Mouse (Mus musculus) monocyte, adult 5-6 weeks (primary cell): ENCODE measurements around the gene Cyth2. TPM values are rescaled to one million over a fixed set of nuclear protein-coding genes. Genes with fewer than 3 reads are reported as not detected.

ENCODE experiments used
- ATAC-seq: fragments of 153-309, 156-312 bp; replicated peaks from 2 replicates; pipeline ENCODE4 v1.8.0; 2017; ENCODE audit warnings: mild to moderate bottlenecking; ENCODE audit not compliant: low TSS enrichment, insufficient number of reproducible peaks, severe bottlenecking, poor library complexity, low FRiP score
- total RNA-seq: library from RNA; stranded (forward); fragments of 200-1000, 200-491, 200-594 nt; gene quantifications from 3 replicates; pipeline ENCODE4 v1.2.3, GENCODE M21; 2017

Gene Cyth2
- total RNA-seq, 1 experiment from 2014 or later: 59.2 TPM

DNA sequence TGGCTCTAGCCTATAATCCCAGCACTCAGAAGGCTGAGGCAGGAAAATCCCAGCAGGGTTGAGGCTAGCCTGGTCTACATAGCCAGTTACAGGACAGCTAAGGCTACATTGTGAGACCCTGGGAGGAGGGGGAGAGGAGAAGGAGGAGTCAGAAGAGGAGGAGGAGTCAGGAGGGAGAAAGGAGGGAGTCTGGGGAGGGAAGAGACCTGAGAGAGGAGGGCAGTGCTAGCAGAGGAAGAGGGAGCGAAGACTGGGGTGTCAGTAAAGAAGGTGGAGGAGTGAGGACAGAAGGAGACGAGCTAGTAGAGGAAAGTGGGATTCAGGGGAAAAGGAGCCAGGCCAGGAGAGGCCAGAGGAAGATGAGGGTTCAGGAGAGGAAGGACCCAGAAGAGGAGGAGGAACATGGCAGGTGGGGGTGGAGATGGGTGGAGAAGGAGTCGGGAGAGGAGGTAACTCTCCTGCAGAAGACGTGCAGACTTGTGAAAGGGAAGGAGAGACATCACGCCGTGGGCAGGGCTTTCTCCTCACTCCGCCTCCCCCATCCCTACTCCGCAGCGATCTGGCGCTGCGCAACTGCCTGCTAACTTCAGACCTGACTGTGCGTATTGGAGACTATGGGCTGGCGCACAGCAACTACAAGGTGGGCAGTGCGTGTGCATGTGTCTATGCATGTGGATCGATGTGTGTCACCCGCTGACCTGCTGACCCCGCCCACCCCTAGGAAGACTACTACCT lies 22.5 kb downstream of the Cyth2 start:
- no peak for ATAC-seq

GRCm38 (mm10) chr7:45790721-45791120 lies 23.7 kb downstream of the Cyth2 start:
- no peak for ATAC-seq

- no peak for ATAC-seq
Observed at GRCm38 (mm10) chr7:45787642-45788041, 26.7 kb downstream of the Cyth2 start.

DNA sequence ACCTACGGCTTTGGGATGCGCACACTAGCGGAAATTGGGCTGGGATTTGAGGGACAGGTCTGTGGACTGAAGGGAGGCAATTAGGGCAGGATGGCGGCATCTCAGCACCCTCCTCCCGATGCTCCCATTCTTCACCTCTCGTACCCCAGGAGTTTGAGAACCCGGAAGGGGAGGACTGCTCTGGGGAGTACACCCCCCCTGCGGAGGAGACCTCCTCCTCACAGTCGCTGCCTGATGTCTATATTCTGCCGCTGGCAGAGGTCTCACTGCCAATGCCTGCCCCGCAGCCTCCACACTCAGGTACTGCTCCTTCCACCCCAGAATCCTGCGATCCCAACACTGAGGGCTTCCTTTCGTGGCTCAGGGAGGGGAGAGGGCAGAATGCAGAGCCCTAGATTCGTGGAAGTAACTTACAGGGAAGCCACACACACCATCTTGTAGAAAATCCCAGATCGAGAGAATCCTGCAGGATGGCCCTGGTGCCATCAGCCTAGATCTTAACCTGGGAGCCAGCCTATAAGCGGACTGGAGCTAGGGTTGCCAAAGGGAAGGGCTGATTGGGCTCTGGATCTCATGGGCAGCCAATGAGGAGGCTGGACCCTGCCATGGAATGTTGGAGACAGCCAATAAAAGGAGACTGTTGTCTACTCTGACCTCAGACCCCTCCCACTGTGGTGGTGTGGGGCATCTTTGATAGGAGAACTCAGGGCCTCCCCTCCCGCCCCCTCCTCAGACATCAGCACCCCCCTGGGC lies 27.5 kb downstream of the Cyth2 start:
- ATAC-seq: no peak

- ATAC-seq: no peak
Observed at GRCm38 (mm10) chr7:45786136-45786578, 28.2 kb downstream of the Cyth2 start.

GRCm38 (mm10) chr7:45785388-45786135 lies 28.8 kb downstream of the Cyth2 start:
- ATAC-seq: no peak

GRCm38 (mm10) chr7:45784524-45785372 lies 29.6 kb downstream of the Cyth2 start, which contains the start of gene Sult2b1:
Sult2b1 (minus strand) TSS chr7:45784669.
- ATAC-seq: no peak

DNA sequence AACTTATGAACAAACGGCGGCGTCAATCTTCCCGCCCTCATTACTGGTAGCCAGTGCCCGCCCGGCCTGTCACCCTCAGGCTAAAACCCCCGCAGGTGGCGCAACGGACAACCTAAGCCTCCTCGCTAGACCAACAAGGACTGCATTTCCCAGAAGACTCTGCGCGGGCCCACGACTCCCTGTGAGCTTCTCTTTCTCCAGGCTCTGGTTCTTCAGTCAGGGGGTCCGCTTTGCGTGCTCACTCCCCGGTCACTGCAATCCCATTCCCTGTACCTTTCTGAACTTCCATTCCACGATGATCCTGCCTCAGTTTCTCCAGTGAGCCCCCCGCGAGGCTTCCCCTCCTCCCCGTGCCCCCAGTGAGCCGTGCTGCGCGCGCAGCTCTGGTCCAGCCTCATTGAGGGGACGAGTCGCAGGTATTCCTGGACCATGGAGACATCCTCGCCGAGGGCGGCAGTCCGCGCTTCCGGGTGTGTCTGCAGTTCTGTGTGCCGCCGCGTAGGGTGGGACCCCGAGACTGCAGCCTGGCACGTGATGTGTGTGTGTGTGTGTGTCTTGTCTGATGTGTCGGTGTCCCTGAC lies 30.8 kb downstream of the Cyth2 start, which contains the start of gene Lmtk3:
Gene Lmtk3, plus strand, starts transcription at position 228 of the 581 bp plus-strand sequence.
- no peak for ATAC-seq

- no peak for ATAC-seq
Observed at GRCm38 (mm10) chr7:45782271-45782670, 32.1 kb downstream of the Cyth2 start.

- ATAC-seq: peak; percentile 77
Observed at GRCm38 (mm10) chr7:45779081-45779641, 35.2 kb downstream of the Cyth2 start.

DNA sequence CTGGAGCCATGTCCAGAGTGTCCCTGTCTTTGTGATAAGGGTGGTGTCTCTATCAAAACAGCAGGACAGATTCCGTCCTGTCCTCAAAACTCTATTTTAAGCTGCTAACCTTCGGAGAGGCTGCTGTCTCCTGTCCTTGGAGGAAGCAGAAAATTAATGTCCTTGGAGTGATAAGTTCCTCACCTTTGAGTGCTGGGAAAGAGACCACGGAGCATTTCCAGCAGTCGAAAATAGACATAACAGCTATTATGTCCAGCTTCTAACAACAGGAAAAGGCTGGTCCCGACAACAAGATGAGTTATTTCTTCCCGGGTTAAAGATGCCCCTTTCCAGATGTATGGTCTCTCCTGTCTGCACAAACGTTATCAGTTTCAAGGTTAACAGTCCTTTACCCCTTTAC lies 39.1 kb downstream of the Cyth2 start:
- no peak for ATAC-seq

DNA sequence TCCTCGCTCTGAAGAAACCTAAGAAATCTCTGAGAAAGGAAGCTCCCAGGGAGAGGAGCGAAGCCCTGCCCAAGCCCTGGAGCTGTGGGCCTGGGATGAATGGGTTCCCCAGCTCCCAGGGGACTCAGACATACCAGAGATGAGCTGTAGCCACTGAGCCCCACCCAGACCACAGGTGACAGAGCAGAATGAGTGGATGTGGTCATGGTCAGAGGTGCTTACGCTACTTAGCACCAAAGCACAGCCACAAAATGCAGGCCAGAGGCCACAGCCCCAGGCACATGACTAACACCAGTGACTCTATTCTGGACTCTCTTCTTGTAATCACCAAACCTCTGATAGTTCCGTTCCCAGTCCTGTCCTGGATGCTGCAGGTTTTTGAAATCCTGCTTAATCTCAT lies 43.3 kb downstream of the Cyth2 start:
- ATAC-seq: peak; percentile 56; the same call in 1 of the 2 replicates

- ATAC-seq: no peak
Observed at GRCm38 (mm10) chr7:45770427-45771082, 43.8 kb downstream of the Cyth2 start.

DNA sequence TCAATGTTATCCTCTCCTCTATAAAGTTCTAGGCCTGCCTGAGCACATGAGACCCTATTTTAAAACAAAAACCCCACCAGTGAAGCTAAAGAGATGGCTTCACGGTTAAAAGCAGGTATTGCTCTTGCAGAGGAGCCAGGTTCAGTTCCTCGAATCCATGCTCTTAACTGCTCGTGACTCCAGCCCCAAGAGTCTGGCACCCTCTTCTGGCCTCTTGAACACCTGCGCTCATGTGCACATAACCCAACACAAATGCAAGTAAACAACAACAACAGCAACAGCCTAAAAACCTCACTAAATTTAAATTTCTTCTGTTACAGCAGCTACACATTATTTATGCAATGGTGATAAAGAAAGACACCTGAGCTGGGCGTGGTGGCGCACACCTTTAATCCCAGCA lies 46.9 kb downstream of the Cyth2 start:
- no peak for ATAC-seq

DNA sequence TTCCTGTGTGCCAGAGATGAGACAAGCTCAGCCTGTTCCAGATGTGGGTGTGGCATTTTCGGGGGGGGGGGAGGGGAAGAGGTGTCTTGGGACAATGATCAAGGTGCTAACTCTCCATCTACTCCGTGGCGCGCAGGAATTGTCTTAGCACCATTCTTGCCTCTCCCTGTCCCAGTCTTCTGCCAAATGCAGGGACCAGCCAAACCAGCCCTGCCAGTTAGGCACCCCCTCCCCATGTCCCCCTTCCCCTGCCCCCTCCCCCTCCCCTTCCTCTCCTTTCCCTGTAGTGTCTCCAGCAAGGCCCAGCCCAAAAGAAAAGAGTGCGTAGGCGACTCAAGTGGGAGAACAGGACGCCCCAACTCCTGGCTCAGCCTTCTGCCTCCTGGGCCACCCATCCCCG lies 47.6 kb downstream of the Cyth2 start:
- ATAC-seq: no peak

GRCm38 (mm10) chr7:45765995-45766394 lies 48.4 kb downstream of the Cyth2 start:
- no peak for ATAC-seq

DNA sequence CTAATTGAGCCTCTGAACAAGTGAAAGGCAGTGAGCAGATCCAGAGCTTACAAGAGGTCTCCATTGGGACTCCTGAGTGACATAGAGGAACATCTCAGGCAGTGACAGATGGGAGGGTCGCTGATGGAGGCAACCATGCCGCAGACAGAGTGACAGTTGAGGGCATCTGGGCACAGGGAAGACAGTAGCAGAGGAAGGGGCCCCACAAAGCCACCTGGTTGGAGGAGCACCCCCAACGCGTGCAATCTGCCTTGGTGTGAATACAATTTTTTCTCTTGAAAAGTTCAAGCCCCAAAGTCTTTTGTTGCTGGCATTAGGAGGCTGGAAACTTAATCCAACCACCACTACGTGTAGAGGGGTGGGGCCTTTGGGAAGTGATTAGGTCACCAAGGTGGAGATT lies 54.2 kb downstream of the Cyth2 start:
- no peak for ATAC-seq
